Comparison of ENCODE assay signal across 15 mouse cellular contexts in the genomic region with DNA sequence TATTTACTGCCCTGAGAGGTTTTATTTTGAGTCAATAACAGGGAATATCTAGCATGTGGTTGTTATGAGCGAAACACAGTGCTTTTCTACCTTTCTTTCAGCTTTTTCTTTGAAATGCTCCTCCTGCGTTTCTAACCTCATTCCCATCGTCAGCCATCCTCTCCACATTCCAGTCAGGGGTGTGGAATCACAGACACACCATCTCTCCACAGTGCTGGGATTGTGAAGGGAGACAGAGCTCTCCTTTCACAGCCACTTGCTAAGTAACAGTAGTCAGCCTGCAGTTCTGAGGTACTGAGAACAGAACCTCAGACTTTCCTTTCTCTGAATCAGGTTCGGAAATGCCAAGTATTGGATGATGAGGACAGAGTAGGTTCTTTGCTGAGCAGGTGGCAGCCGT.
"Had no signal": no experiment of that assay in that cellular context is flagged by ENCODE, and none has a peak within 500 bp of the region (broad histone marks: within the 10 kb centered on the region; RNA-seq: fewer than 3 reads in every experiment).

No protein-coding gene starts in this region.

- H3K4me2 ChIP-seq: neural tube, embryonic 15.5 days; stomach, embryonic 15.5 days had no signal

- H3K9me3 ChIP-seq: neural tube, embryonic 15.5 days; stomach, embryonic 15.5 days had no signal

- H3K4me3 ChIP-seq: neural tube, embryonic 15.5 days; stomach, embryonic 15.5 days had no signal

- H3K9ac ChIP-seq: neural tube, embryonic 15.5 days; stomach, embryonic 15.5 days had no signal

- H3K27me3 ChIP-seq: neural tube, embryonic 15.5 days; stomach, embryonic 15.5 days had no signal

- H3K4me1 ChIP-seq: neural tube, embryonic 15.5 days; stomach, embryonic 15.5 days had no signal

- DNase-seq: retina, postnatal 1 day; right cerebral cortex, adult 18-20 months; right cerebral cortex, postnatal 14 days; right cerebral cortex, postnatal 25 days; right cerebral cortex, postnatal 4 days; spleen, adult 18-20 months; thymus, adult 18-20 months; thymus, adult 2 months; thymus, postnatal 14 days; thymus, postnatal 25 days; thymus, postnatal 36 days; thymus, postnatal 4 days had no signal

- H3K36me3 ChIP-seq: neural tube, embryonic 15.5 days; stomach, embryonic 15.5 days had no signal

- H3K27ac ChIP-seq: neural tube, embryonic 15.5 days; stomach, embryonic 15.5 days; stomach, postnatal 0 days had no signal
